Mouse (Mus musculus): ENCODE data around the gene Cdc37l1.

Cdc37l1 gene

GRCm38 (mm10) chr19:29008069-29008706 is 18.0 kb downstream of the Cdc37l1 start:
- no peak for DNase-seq (ENCODE audit: inconsistent ontology term)

- no peak for DNase-seq (ENCODE audit: inconsistent ontology term)
Observed at GRCm38 (mm10) chr19:29009046-29009445, 18.9 kb downstream of the Cdc37l1 start.

GRCm38 (mm10) chr19:29011355-29011990 is 21.3 kb downstream of the Cdc37l1 start:
- DNase-seq (ENCODE audit: inconsistent ontology term), result no peak

- DNase-seq (ENCODE audit: inconsistent ontology term), result no peak
Observed at GRCm38 (mm10) chr19:29014466-29015055, 24.4 kb downstream of the Cdc37l1 start.

- no peak for DNase-seq (ENCODE audit: inconsistent ontology term)
Observed at GRCm38 (mm10) chr19:29015410-29016203, 25.5 kb downstream of the Cdc37l1 start.

- peak; percentile 82 for DNase-seq (ENCODE audit: inconsistent ontology term)
Observed at GRCm38 (mm10) chr19:29016204-29016765, 26.1 kb downstream of the Cdc37l1 start.

- DNase-seq (ENCODE audit: inconsistent ontology term), result no peak
Observed at GRCm38 (mm10) chr19:29016786-29017185, 26.6 kb downstream of the Cdc37l1 start.

GRCm38 (mm10) chr19:29019647-29020046 is 29.5 kb downstream of the Cdc37l1 start:
- no peak for DNase-seq (ENCODE audit: inconsistent ontology term)

GRCm38 (mm10) chr19:29021754-29022345 is 31.7 kb downstream of the Cdc37l1 start:
- DNase-seq (ENCODE audit: inconsistent ontology term), result no peak

GRCm38 (mm10) chr19:29024391-29024947 is 34.3 kb downstream of the Cdc37l1 start:
- peak; percentile 78 for DNase-seq (ENCODE audit: inconsistent ontology term)

- no peak for DNase-seq (ENCODE audit: inconsistent ontology term)
Observed at GRCm38 (mm10) chr19:29031788-29032187, 41.6 kb downstream of the Cdc37l1 start.

- peak; percentile 51 for DNase-seq (ENCODE audit: inconsistent ontology term)
Observed at GRCm38 (mm10) chr19:29032662-29033061, 42.5 kb downstream of the Cdc37l1 start.

- peak; percentile 37 for DNase-seq (ENCODE audit: inconsistent ontology term)
Observed at GRCm38 (mm10) chr19:29037026-29037425, 46.9 kb downstream of the Cdc37l1 start.

- no peak for DNase-seq (ENCODE audit: inconsistent ontology term)
Observed at GRCm38 (mm10) chr19:29037541-29037940, 47.4 kb downstream of the Cdc37l1 start.

GRCm38 (mm10) chr19:29039334-29039733 is 49.2 kb downstream of the Cdc37l1 start:
- no peak for DNase-seq (ENCODE audit: inconsistent ontology term)

GRCm38 (mm10) chr19:29040206-29040605 is 50.1 kb downstream of the Cdc37l1 start:
- DNase-seq (ENCODE audit: inconsistent ontology term), result no peak

- DNase-seq (ENCODE audit: inconsistent ontology term), result no peak
Observed at GRCm38 (mm10) chr19:29042143-29042542, 52.0 kb downstream of the Cdc37l1 start.

GRCm38 (mm10) chr19:29042647-29043046 is 52.5 kb downstream of the Cdc37l1 start:
- no peak for DNase-seq (ENCODE audit: inconsistent ontology term)

GRCm38 (mm10) chr19:29044353-29044768 is 54.2 kb downstream of the Cdc37l1 start:
- DNase-seq (ENCODE audit: inconsistent ontology term), result peak; percentile 20

- no peak for DNase-seq (ENCODE audit: inconsistent ontology term)
Observed at GRCm38 (mm10) chr19:29045369-29045768, 55.2 kb downstream of the Cdc37l1 start.

Data from Muller cell, postnatal 12 days (primary cell).